Mouse (Mus musculus) layer of hippocampus, adult 2 months (tissue): ENCODE data around the gene Kif4. TPM values are rescaled to one million over a fixed set of nuclear protein-coding genes. Genes with fewer than 3 reads are reported as not detected.

ENCODE experiments used
- DNase-seq, 2 experiments: peaks; one replicate each; pipeline ENCODE4 v3.0.0; 2022; ENCODE audit warnings: low spot score in 2 of 2
- H3K27ac ChIP-seq: fragments of 200-600 bp; 2 replicates; pipeline ENCODE4 v1.8.1; 2022
- H3K4me3 ChIP-seq: fragments of 200-600 bp; 2 replicates; pipeline ENCODE4 v1.8.1; 2022; ENCODE audit warnings: mild to moderate bottlenecking
- CTCF ChIP-seq: fragments of 200-600 bp; conservative IDR thresholded peaks from 2 replicates; pipeline ENCODE4 v1.8.1; 2022; ENCODE audit warnings: antibody characterized with exemption, mild to moderate bottlenecking, moderate library complexity
- long read RNA-seq, 2 experiments: library from polyadenylated mRNA; stranded (forward); transcript quantifications; one replicate each; pipeline ENCODE4 v2.0.0; 2021; ENCODE audit warnings: borderline mapping rate in 2 of 2
- total RNA-seq, 2 experiments: library from RNA; stranded (reverse); gene quantifications; 2 replicates each; pipeline ENCODE4 v1.2.3; 2021

Kif4 gene
- under 1 TPM; 0.61 to 0.77 TPM for total RNA-seq
- long read RNA-seq, experiment 1: 0 reads
- long read RNA-seq, experiment 2, full-length matches to known transcripts: 1 of 1 reads
- long read RNA-seq, experiment 2, partial matches to known transcripts: 0 of 1 reads
- long read RNA-seq, experiment 2, other reads (novel, unspliced or antisense): 0 of 1 reads

- Histone ChIP-seq H3K27ac (peak within 1 kb of the TSS; percentile 85), H3K4me3 (peak within 1 kb of the TSS; percentile 69)
- no peak for DNase-seq
- TF ChIP-seq CTCF: no peak
Observed at GRCm38 (mm10) chrX:100625546-100625801, at the start of gene Kif4. TSS of gene Kif4 (plus strand) at chrX:100625737.

- TF ChIP-seq CTCF: no peak
- H3K27ac ChIP-seq: no peak within 1 kb of the TSS
- DNase-seq: no peak
- H3K4me3 ChIP-seq: no peak within 1 kb of the TSS
Observed at GRCm38 (mm10) chrX:100594791-100595190, 30.7 kb upstream of the Kif4 start, which contains the start of gene P2ry4. TSS of gene P2ry4 (minus strand) at chrX:100594869.

- peak; percentile 75 for TF ChIP-seq CTCF
- no peak overlapping the region for H3K4me3 ChIP-seq
Observed at GRCm38 (mm10) chrX:100597439-100597838, 28.1 kb upstream of the Kif4 start.

GRCm38 (mm10) chrX:100599755-100600154 is 25.8 kb upstream of the Kif4 start:
- Histone ChIP-seq H3K27ac (peak overlapping the region; percentile 64), H3K4me3 (no peak overlapping the region)
- no peak for DNase-seq
- no peak for TF ChIP-seq CTCF

More at GRCm38 (mm10) chrX:100597439-100597838, 28.1 kb upstream of the Kif4 start:
- DNase-seq: peak in 1 of 2 experiments; percentile 57
- peak overlapping the region; percentile 65 for H3K27ac ChIP-seq

GRCm38 (mm10) chrX:100605314-100605713 is 20.2 kb upstream of the Kif4 start, which contains the start of gene Arr3:
TSS of gene Arr3 (plus strand) at chrX:100605497.
- H3K27ac ChIP-seq: no peak within 1 kb of the TSS
- no peak within 1 kb of the TSS for H3K4me3 ChIP-seq
- no peak for TF ChIP-seq CTCF
- no peak for DNase-seq

GRCm38 (mm10) chrX:100618488-100618887 is 7.0 kb upstream of the Kif4 start:
- no peak for DNase-seq
- no peak overlapping the region for H3K27ac ChIP-seq
- TF ChIP-seq CTCF: no peak
- H3K4me3 ChIP-seq: no peak overlapping the region

GRCm38 (mm10) chrX:100621366-100621765 is 4.2 kb upstream of the Kif4 start:
- Histone ChIP-seq H3K4me3 (no peak overlapping the region), H3K27ac (no peak overlapping the region)
- DNase-seq: no peak
- TF ChIP-seq CTCF: peak; percentile 66

- no peak overlapping the region for H3K27ac ChIP-seq
- no peak for DNase-seq
- no peak for TF ChIP-seq CTCF
- no peak overlapping the region for H3K4me3 ChIP-seq
Observed at GRCm38 (mm10) chrX:100624242-100624641, 1.3 kb upstream of the Kif4 start.

GRCm38 (mm10) chrX:100625146-100625545 is 391 bp upstream of the Kif4 start:
- Histone ChIP-seq H3K27ac (peak overlapping the region; percentile 85), H3K4me3 (peak overlapping the region; percentile 69)
- no peak for DNase-seq
- TF ChIP-seq CTCF: no peak

GRCm38 (mm10) chrX:100625802-100626793 is 561 bp downstream of the Kif4 start, which contains the start of gene Pdzd11:
TSS of gene Pdzd11 (minus strand) at chrX:100626568.
- H3K4me3 ChIP-seq: peak within 1 kb of the TSS; percentile 69
- peak; percentile 80 to 93 for DNase-seq
- TF ChIP-seq CTCF: no peak
- H3K27ac ChIP-seq: peak within 1 kb of the TSS; percentile 85

GRCm38 (mm10) chrX:100629076-100629475 is 3.5 kb downstream of the Kif4 start:
- no peak overlapping the region for H3K27ac ChIP-seq
- no peak for TF ChIP-seq CTCF
- DNase-seq: no peak
- H3K4me3 ChIP-seq: no peak overlapping the region

GRCm38 (mm10) chrX:100638477-100638876 is 12.9 kb downstream of the Kif4 start:
- H3K27ac ChIP-seq: no peak overlapping the region

GRCm38 (mm10) chrX:100652848-100653247 is 27.3 kb downstream of the Kif4 start:
- Histone ChIP-seq H3K4me3 (no peak overlapping the region), H3K27ac (no peak overlapping the region)
- TF ChIP-seq CTCF: peak; percentile 49
- DNase-seq: no peak

More at GRCm38 (mm10) chrX:100638477-100638876, 12.9 kb downstream of the Kif4 start:
- no peak overlapping the region for H3K4me3 ChIP-seq
- TF ChIP-seq CTCF: no peak
- DNase-seq: no peak
